Mouse (Mus musculus) T-cell, adult 66 days (primary cell): ENCODE results near the gene Kcnk5. TPM values are rescaled to one million over a fixed set of nuclear protein-coding genes. Genes with fewer than 3 reads are reported as not detected.

Source experiments
- total RNA-seq, 2 experiments: library from RNA; stranded (reverse); gene quantifications; 3 replicates in 1 of 2; 4 replicates in 1 of 2; pipeline ENCODE4 v1.2.4; 2023

The Kcnk5 gene
- total RNA-seq = 1 to 10 TPM; 2.1 to 2.4 TPM

DNA sequence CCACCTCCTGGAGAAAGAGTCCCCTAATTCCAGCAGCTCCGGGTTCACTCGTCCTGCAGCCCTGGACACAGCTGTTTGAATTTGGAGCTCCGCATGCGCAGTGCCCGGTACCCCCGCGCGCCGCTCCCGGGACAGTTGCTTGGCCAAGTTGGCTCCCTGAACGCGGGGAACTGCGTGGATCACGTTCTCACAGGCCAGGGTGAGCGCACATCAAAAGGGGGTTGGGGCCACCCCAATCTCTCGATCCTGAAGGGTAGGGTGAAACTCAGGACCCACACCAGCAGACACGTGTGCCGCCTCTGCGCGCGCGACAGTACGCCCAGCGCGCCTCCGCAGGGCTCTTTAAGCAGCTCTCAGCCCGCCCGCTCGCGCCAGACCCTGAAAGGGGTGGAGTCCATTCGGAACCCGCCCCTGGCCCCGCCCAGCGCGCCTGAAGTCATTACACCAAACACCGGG lies at the start of gene Kcnk5:
Kcnk5 (minus strand) TSS at position 344 of the 456 bp plus-strand sequence.

GRCm38 (mm10) chr14:20138484-20139355 lies 42.9 kb downstream of the Kcnk5 start, which contains the start of gene Saysd1:
TSS of gene Saysd1 (minus strand) at chr14:20138534.

Other genes with a start within 250 kb of the Kcnk5 start
- 10 to 100 TPM; 44.5 to 51.9 TPM for gene Gng2, start 204.2 kb downstream of the Kcnk5 start, total RNA-seq
- 1 to 10 TPM; 7.3 to 9.3 TPM for gene Saysd1, start 43.3 kb downstream of the Kcnk5 start, total RNA-seq
- not detected for gene Kcnk16, start 87.4 kb upstream of the Kcnk5 start, total RNA-seq
- 10 to 100 TPM; 14.3 to 18.2 TPM for gene Nudt13, start 112.9 kb upstream of the Kcnk5 start, total RNA-seq
- gene Ecd, start 166.3 kb upstream of the Kcnk5 start, total RNA-seq = 10 to 100 TPM; 38.4 to 43.9 TPM
- 10 to 100 TPM; 50.6 to 53.7 TPM for gene Fam149b, start 166.4 kb upstream of the Kcnk5 start, total RNA-seq
- 10 to 100 TPM; 80.0 to 85.8 TPM for gene Dnajc9, start 207.1 kb upstream of the Kcnk5 start, total RNA-seq
- 10 to 100 TPM; 32.3 to 37.5 TPM for gene Mrps16, start 211.8 kb upstream of the Kcnk5 start, total RNA-seq